Mouse (Mus musculus): ENCODE measurements around the gene Gm28729.
A peak's percentile ranks its signal among the peaks of the same experiment; 100 is the strongest.

The Gm28729 gene

DNA sequence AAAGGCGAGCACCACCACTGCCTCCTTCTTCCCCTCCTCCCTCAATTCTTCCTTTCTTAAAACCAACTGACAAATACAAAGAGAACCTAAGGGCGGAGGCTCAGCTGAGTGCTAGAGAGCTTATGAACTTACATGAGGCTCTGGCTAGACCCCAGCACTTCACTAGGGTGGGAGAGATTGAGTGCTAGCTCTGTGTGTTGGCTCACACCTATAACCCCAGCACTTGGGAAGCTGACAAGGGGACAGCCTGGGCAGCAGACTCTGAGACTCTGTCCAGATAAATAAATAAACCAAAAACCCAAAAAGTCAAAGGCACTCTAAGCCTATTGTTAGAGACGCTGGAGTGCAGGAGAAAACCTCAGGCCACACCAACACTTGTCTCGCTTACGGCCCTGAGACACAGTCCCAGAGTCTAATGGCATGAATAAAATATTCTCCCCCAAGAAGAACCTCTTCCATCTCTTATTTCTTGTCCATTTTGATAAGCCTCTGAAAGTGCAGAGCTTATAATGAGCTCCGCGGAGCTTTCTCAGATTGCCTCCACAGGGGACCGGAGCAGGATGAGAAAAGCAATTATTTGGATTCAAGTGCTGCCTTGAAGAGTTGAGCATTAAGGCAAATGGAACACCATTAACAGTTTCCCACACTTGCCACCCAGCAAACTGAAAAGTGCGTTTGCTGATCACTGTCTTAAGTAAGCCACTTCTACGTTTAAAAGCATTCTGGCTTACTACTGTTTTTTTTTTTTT, 64.8 kb downstream of the Gm28729 start:
- no peak for DNase-seq

GRCm38 (mm10) chr9:96455618-96456017, 69.4 kb downstream of the Gm28729 start:
- DNase-seq = no peak

DNA sequence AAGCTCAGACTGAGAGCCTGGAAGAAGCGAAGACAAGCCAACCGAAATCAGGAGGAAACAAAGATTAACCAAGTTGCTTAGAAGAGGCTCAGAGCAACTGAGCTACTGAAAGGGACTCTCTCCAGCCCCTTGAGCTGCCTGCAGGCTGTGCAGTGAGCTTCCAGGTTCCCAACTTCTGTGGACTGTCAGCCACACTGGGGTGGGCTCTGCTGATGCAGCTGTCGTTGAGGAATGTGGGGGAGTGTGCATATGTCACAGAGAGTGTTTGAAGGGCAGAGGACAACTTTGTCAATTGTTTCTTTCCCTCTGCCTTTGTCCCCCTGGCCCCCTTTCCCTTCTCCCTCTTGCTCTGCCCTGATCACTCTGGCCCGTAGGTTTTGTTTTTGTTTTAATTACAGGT, 72.1 kb downstream of the Gm28729 start:
- DNase-seq = no peak

DNA sequence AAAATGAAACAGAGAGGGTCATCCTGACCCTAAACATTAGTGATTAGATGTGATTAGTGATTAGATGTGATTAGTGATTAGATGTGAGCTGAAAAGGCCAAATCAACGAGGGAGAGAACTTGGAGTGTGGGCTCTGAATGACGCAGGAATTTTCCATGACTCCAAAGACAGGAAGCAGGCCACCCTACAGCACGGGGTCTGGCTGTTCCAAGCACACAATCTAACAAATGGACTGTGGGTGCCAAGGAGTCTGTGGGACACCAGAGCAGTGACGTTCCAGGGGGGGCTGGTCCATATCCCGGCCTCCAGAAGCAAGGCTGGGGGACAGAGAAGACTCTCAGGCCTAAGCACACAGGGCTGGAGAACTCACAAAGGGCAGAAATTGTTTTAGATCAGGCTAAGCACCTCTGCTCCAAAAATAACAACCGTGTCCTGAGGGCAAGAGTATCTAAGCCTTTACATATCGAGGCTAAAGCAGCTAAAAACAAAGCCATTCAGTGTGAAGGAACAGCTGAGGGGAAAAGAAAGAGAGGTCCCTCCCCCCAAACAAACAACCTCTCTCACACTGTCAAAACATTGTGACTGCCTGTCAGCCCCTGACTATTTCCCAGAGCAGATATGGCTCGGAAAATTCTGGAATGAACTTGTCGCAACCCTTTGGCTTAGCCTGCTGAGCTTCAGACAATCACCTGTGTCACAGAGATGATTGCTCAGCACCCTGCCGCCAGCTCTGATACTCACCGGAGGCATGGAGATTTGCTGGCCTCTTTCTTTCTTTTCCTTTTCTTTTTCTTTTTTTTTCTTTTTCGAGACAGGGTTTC, 74.0 kb downstream of the Gm28729 start:
- DNase-seq = peak; percentile 23

DNA sequence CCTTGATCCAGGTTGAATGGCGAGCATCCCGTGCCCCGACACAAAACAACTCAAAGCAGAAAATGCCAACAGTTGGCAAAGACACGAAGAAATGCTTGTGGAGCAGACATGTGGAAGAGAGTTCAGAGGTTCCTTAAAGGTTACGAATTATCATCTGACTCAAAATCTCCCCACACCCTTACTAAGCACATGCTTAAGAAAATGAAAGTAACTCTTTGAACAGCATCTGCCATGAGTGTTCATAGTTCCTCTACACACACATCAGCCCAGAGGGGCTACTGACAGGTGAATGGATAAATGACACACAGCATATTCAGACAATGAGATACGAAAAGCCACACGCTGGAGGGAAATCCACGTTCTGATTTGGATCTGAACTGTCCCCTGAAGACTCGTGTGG, 75.5 kb downstream of the Gm28729 start:
- no peak for DNase-seq

DNA sequence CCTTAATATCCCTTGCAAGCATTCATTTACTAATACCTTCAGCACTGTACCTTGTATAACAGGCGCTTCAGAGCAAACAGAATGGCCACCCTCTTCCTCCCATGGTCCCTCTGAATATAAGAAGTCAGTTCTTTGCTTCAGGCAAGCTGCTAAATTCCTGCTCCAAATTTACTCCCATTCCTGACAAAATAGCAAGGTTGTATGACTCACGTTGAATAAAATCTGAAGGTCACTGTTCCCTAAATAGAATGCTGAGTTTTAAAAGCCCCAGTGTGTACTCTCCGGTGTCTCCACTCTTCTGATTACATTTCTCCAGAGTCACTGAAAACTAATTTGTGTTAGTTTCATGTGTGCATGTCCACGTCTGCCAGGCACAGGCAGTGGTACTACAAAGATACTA, 79.7 kb downstream of the Gm28729 start:
- no peak for DNase-seq

DNA sequence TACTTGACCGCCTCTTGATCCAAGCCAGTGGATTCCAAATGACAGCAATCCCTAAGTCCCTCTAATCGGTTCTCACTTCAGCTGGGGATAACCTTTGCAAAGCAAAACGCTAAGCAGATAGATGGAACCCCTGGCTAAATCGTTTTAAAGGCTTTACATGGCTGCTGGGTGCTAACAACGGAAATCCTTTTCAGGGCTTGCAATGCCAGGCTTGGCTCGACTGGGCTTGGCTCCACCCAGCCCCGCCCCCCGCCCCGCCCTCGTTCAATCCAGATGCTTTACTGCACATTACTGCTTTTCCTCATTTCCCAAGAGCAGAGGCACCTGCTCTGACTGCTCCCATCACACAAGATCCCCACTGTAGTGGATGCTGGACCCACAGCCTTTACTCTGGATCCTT, 83.0 kb downstream of the Gm28729 start:
- DNase-seq = no peak

- peak; percentile 46 for DNase-seq
Observed at GRCm38 (mm10) chr9:96438334-96438871, 86.7 kb downstream of the Gm28729 start.

- DNase-seq = peak; percentile 66
Observed at GRCm38 (mm10) chr9:96437805-96438333, 87.2 kb downstream of the Gm28729 start.

- DNase-seq = no peak
Observed at GRCm38 (mm10) chr9:96436901-96437804, 87.9 kb downstream of the Gm28729 start.
